Mouse (Mus musculus) MN1 (cell line): ENCODE measurements at regions not wholly inside any gene's neighbourhood (a gene's known extent, or its start where the extent isn't known, plus 50 kb on each side); places are given as distances from the start of the nearest gene placed in this dataset.

ENCODE experiments used
- DNase-seq: peaks from one replicate; pipeline ENCODE4 v3.0.0-alpha.2; 2016; ENCODE audit warnings: low spot score

- DNase-seq, result no peak
Observed at GRCm38 (mm10) chr9:62590407-62591195, 53.8 kb upstream of the Coro2b start.

DNA sequence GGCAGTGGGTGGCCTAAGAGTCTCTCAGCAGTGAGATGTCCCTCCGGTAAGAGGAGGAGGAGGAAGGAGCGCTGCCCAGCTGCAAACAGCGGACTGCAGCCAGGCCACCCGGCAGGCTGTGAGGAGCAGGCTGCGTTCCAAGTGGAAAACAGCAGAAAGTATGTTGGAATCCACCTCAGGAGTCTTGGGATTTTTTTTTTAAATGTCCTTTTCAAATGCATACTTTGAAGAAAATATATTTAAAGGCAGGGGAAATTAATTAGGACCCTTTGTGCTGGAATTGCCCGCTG, 54.3 kb upstream of the Coro2b start:
- no peak for DNase-seq

- no peak for DNase-seq
Observed at GRCm38 (mm10) chr9:62598056-62598455, 61.2 kb upstream of the Coro2b start.

- no peak for DNase-seq
Observed at GRCm38 (mm10) chr9:62598956-62599355, 62.1 kb upstream of the Coro2b start.

- DNase-seq, result no peak
Observed at GRCm38 (mm10) chr9:62610526-62610925, 67.1 kb upstream of the Itga11 start.

GRCm38 (mm10) chr9:62611452-62611851, 66.2 kb upstream of the Itga11 start:
- peak; percentile 73 for DNase-seq

DNA sequence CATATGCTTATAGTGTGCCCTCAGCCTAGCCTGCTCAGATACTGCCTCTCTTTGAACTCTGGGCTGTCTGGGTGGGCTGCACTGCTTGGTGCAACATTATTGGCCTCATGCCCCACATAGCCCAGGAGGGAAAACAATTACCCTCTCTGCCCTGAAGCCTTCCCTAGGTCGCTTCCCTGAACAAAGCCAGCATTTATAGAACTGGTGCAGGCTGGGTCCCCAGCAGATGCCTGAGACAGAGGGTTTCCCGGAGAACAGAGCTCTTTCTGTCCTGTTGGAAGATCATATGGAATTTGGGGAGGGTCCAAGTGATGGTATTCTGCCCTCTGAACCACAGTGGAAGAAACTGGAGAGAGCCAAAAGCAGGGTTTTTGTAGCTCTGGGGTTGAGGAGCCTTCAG, 64.6 kb upstream of the Itga11 start:
- DNase-seq, result no peak

DNA sequence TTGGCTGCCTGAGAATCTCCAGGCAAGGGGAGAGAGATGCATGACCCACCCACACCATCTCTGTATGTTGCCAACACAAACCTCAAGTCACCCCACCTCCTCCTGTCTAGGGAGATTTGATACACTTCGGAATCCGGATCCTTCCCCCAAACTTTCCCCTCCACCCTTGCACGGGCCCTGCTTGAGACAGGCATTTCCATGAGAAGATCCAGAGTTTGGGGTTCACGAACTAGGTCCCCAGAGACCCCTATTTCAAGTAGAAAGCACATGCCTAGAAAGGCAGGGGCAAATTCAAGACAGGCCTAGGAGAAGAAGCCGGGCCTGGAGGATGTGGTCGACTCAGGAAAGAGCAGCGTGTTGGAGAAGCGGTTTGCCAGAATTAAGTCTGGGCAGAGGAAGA, 63.8 kb upstream of the Itga11 start:
- DNase-seq, result no peak

- DNase-seq, result no peak
Observed at GRCm38 (mm10) chr9:62614950-62615349, 62.7 kb upstream of the Itga11 start.

GRCm38 (mm10) chr9:62615799-62616198, 61.8 kb upstream of the Itga11 start:
- DNase-seq, result no peak

GRCm38 (mm10) chr9:62618994-62619393, 58.6 kb upstream of the Itga11 start:
- no peak for DNase-seq

- no peak for DNase-seq
Observed at GRCm38 (mm10) chr9:62620901-62621445, 56.7 kb upstream of the Itga11 start.

GRCm38 (mm10) chr9:62622106-62622505, 55.5 kb upstream of the Itga11 start:
- no peak for DNase-seq

GRCm38 (mm10) chr9:62624562-62625044, 53.0 kb upstream of the Itga11 start:
- no peak for DNase-seq

DNA sequence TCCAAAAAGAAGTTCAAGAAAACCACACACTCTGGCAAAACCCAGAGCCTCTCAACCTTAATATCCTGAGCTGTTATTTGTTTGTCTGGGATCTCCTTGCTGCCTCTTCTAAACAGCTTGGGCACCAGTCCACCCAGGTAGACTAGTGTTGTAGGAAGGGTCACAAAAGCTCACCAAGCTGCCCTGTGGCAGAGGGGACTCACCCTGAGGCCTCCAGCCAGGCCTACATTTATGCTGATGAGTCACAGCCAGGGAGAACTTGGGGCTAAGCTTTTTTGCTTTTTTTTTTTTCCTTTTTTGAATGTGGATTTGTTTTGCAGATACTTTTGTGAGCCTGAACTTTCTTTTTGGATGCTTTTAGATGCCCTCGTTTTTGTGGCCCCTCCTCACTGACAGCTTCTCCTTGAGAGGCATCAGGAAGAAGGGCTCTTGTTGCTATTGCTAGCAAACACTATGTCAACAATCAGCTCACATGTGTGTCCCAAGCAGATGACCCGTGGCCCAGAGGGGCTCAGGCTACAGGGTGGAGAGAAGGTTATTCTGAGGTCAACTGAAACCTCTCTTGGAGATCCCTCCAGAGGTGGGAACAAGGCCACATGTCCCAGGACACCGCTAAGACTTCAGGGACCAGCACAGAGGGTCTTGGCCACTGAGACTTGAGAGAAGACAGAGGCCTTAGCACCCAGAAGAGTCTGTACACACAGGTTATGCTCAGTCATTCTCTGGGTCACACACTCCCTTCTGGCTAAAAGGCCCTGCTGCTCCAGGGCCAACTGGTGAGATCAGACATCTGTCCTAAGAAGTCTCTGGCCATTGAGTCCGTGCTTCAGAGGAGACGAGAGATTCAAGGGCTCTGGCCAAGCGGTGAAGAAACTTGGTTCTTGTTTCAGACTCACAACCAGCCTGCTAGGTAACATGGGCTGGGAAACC, 50.3 kb upstream of the Itga11 start:
- no peak for DNase-seq
